Mouse (Mus musculus): ENCODE data around the gene Rplp2.

Gene Rplp2

GRCm38 (mm10) chr7:141430585-141431240, 16.5 kb upstream of the Rplp2 start:
- no peak for DNase-seq (ENCODE audit: low spot score)

GRCm38 (mm10) chr7:141431434-141432185, 15.6 kb upstream of the Rplp2 start:
- DNase-seq (ENCODE audit: low spot score) = no peak

- no peak for DNase-seq (ENCODE audit: low spot score)
These were observed 15.0 kb upstream of the Rplp2 start for GRCm38 (mm10) chr7:141432186-141432611.

- DNase-seq (ENCODE audit: low spot score) = no peak
These were observed 14.2 kb upstream of the Rplp2 start for GRCm38 (mm10) chr7:141432741-141433516.

GRCm38 (mm10) chr7:141433517-141434400, 13.4 kb upstream of the Rplp2 start:
- no peak for DNase-seq (ENCODE audit: low spot score)

- no peak for DNase-seq (ENCODE audit: low spot score)
These were observed 12.7 kb upstream of the Rplp2 start for GRCm38 (mm10) chr7:141434464-141434863.

- no peak for DNase-seq (ENCODE audit: low spot score)
These were observed 11.9 kb upstream of the Rplp2 start for GRCm38 (mm10) chr7:141435129-141435855.

- DNase-seq (ENCODE audit: low spot score) = no peak
These were observed 11.2 kb upstream of the Rplp2 start for GRCm38 (mm10) chr7:141435856-141436522.

- no peak for DNase-seq (ENCODE audit: low spot score)
These were observed 10.7 kb upstream of the Rplp2 start for GRCm38 (mm10) chr7:141436523-141436892.

GRCm38 (mm10) chr7:141437178-141438120, 9.7 kb upstream of the Rplp2 start, which contains the start of gene Slc25a22:
TSS of gene Slc25a22 (minus strand) at chr7:141437892.
- DNase-seq (ENCODE audit: low spot score) = peak; percentile 70

GRCm38 (mm10) chr7:141438201-141438968, 8.8 kb upstream of the Rplp2 start:
- DNase-seq (ENCODE audit: low spot score) = no peak

GRCm38 (mm10) chr7:141439140-141439679, 8.0 kb upstream of the Rplp2 start:
- no peak for DNase-seq (ENCODE audit: low spot score)

- DNase-seq (ENCODE audit: low spot score) = no peak
These were observed 7.4 kb upstream of the Rplp2 start for GRCm38 (mm10) chr7:141439811-141440210.

- DNase-seq (ENCODE audit: low spot score) = no peak
These were observed 6.6 kb upstream of the Rplp2 start for GRCm38 (mm10) chr7:141440613-141441012.

GRCm38 (mm10) chr7:141441460-141441859, 5.7 kb upstream of the Rplp2 start:
- no peak for DNase-seq (ENCODE audit: low spot score)

GRCm38 (mm10) chr7:141442199-141442598, 5.0 kb upstream of the Rplp2 start:
- no peak for DNase-seq (ENCODE audit: low spot score)

GRCm38 (mm10) chr7:141443081-141443821, 3.9 kb upstream of the Rplp2 start:
- DNase-seq (ENCODE audit: low spot score) = no peak
